Comparison of ENCODE assay signal across 27 mouse cellular contexts in genomic region chr12:14209881-14210280, GRCm38 (mm10). TPM values are rescaled to one million over a fixed set of nuclear protein-coding genes. Genes with fewer than 3 reads are reported as not detected.
"Had no signal": no experiment of that assay in that cellular context is flagged by ENCODE, and none has a peak within 500 bp of the region (broad histone marks: within the 10 kb centered on the region; RNA-seq: fewer than 3 reads in every experiment).

No protein-coding gene starts in this region.

- H3K36me3 ChIP-seq: heart, embryonic 13.5 days; heart, embryonic 15.5 days; hindbrain, embryonic 13.5 days; hindbrain, embryonic 15.5 days; kidney, embryonic 15.5 days; limb, embryonic 13.5 days; limb, embryonic 15.5 days; liver, embryonic 12.5 days had no signal

- H3K27me3 ChIP-seq: heart, embryonic 13.5 days; heart, embryonic 15.5 days; hindbrain, embryonic 13.5 days; hindbrain, embryonic 15.5 days; kidney, embryonic 15.5 days; limb, embryonic 13.5 days; limb, embryonic 15.5 days; liver, embryonic 12.5 days had no signal

- H3K4me3 ChIP-seq: gastrocnemius, adult 2 months; heart, adult 2 months; heart, embryonic 13.5 days; heart, embryonic 15.5 days; hindbrain, embryonic 13.5 days; hindbrain, embryonic 15.5 days; kidney, embryonic 15.5 days; limb, embryonic 13.5 days; limb, embryonic 15.5 days; liver, embryonic 12.5 days had no signal

- H3K4me1 ChIP-seq: heart, embryonic 13.5 days; heart, embryonic 15.5 days; hindbrain, embryonic 13.5 days; hindbrain, embryonic 15.5 days; kidney, embryonic 15.5 days; limb, embryonic 13.5 days; limb, embryonic 15.5 days; liver, embryonic 12.5 days had no signal

- DNase-seq: gastrocnemius, adult 2 months; gastrocnemius, postnatal 10 days; gastrocnemius, postnatal 25 days; heart, adult 2 months; heart, postnatal 14 days; heart, postnatal 36 days; kidney, adult 11 months; kidney, adult 2 months; kidney, adult 9 months; kidney, postnatal 14 days; kidney, postnatal 36 days; layer of hippocampus, adult 9-11 months; layer of hippocampus, postnatal 36 days; left cerebral cortex, postnatal 4 days had no signal

- H3K9ac ChIP-seq: heart, embryonic 13.5 days; heart, embryonic 15.5 days; hindbrain, embryonic 13.5 days; hindbrain, embryonic 15.5 days; kidney, embryonic 15.5 days; limb, embryonic 13.5 days; limb, embryonic 15.5 days; liver, embryonic 12.5 days; liver, embryonic 14.5 days had no signal

- H3K27ac ChIP-seq: gastrocnemius, adult 2 months; heart, adult 2 months; heart, embryonic 13.5 days; heart, embryonic 15.5 days; hindbrain, embryonic 13.5 days; hindbrain, embryonic 15.5 days; hindbrain, postnatal 0 days; kidney, embryonic 15.5 days; kidney, postnatal 0 days; limb, embryonic 13.5 days; limb, embryonic 15.5 days; liver, embryonic 12.5 days; liver, embryonic 14.5 days had no signal

RNA-seq across cellular contexts. Expression of gene Fam84a, which starts 58.0 kb away (rescaled TPM):
- total RNA-seq: granulocyte monocyte progenitor cell, adult 5-6 weeks; hematopoietic stem cell, adult 5-6 weeks had no signal
